Mouse (Mus musculus) cerebellum, adult 18-20 months (tissue): ENCODE data around the gene Reck.

Source experiments
- DNase-seq, 2 experiments: peaks; one replicate each; pipeline ENCODE4 v3.0.0; 2021

The Reck gene

DNA sequence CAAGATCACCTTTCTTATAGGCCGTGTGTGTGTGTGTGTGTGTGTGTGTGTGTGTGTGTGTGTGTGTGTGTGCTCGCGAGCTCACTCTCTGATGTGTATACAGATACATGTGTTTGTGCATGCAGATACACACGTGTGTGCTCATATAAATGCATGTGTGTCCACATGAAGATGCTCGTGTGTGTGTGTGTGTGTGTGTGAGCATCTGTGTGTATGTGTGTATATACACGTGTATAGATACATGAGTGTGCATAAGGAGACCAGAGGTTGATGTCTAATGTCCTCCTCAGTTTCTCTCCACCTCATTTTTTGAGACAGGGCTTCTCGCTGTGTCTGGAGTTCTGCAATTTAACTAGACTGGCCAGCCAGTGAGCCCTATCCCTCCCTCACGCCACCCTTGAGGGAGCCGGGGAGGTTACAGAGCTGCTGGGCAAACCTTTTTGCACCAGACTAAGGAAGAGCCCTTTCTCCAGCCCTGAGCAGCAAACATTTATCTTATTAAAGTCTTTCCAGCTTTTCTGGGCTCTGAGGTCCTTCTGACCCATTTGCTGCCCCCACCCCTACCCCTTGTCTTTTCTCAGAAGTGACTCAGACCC, 96.3 kb downstream of the Reck start:
- DNase-seq = no peak

DNA sequence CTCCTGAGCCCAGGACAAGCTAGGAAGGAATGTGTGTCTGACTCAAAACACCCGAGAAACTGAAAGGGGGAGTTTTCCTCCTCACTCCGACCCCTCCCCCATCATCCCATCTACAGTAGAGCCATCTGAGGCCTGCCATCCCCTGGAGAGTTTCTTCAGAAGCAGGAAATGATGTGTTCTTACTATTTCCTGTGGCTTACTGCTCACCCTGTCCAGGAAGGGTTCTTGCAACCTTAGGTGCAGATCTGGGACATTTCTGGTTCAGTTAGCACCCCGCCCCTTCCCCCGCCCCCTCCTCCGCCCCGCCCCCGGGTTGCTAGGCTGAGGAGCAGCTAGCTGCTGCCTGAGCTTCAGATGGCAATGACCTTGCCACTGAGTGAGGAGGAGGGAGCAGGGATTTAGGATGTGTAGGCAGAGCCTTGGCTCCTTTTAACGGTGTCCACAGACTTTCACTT, 96.8 kb downstream of the Reck start:
- DNase-seq = no peak

DNA sequence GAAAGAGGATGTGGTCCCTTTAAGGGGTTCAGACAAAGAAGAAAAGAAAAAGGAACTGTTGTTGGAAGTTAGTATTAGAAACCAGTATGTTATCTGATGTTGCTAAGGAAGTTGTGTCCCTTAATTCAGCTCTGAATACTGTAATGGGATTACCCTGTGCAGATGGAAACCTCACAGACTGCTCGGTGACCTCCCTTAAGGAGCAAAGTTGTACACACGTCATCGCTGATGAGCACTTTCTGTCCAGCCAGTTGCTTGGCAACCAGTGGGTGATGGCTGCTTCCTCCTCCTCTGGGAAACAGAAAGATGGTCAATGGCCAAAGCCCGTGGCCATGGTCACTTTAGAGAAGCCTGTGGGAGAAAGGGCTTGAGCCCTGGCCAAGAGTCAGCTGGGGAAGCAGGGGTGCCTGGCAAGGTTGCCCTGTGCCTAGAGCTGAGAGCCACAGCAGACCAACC, 98.2 kb downstream of the Reck start:
- DNase-seq = peak; percentile 24 to 36

DNA sequence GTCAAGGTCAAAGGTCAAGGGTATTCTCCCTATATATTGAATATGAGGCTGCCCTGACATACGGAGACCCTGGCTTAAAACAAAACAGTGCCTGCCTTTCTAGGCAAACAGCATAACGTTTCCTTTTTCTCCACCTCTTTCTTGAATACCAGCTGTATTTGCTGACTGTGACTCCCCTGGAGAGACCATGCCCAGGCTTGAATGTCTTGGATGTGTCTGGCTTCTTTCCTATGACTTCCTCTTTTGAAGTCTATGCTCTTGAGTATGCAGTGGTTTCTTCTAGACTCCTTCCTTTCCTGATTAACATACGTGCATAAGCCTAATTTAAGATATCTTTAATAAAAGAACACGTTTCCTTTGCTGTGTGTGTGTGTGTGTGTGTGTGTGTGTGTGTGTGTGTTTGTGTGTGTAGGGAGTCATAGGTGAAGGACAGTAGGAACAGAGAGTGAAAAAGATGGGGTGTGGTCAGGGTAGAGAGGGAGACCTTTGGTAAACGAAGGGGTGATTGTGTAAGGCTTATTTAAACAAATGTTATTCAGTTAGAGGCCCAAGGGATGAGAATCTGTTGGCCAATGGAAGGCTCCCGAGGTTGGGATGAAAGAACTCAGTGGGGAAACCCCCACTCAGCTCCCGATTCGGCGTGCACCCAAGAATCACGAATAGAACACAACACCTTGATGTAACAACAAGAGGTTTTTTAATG, 99.7 kb downstream of the Reck start:
- no peak for DNase-seq

DNA sequence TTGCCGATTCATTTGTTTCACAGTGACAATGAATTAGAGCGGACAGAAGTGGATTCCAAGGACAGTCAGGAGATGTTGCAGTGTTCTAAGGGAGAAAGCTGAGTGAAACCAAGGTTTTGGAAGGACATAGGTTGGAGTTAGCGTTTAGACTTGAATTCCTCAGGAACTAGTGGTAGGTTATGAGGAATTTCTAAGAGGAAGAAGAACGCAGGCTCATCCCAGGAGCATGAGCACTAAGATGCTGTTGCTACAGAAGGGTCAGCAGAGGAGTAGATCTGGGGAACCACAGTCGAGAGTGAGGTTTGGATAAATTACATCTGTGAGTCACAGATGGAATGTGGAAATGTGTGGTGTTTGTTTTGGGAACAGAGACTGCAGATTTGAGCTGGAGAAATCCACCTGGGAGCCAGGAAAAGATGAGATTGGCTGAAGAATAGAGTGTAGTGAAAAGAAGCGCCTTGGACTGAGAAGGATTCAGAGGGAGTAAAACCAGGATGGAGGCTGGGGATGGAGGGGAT, 101.0 kb downstream of the Reck start:
- no peak for DNase-seq

DNA sequence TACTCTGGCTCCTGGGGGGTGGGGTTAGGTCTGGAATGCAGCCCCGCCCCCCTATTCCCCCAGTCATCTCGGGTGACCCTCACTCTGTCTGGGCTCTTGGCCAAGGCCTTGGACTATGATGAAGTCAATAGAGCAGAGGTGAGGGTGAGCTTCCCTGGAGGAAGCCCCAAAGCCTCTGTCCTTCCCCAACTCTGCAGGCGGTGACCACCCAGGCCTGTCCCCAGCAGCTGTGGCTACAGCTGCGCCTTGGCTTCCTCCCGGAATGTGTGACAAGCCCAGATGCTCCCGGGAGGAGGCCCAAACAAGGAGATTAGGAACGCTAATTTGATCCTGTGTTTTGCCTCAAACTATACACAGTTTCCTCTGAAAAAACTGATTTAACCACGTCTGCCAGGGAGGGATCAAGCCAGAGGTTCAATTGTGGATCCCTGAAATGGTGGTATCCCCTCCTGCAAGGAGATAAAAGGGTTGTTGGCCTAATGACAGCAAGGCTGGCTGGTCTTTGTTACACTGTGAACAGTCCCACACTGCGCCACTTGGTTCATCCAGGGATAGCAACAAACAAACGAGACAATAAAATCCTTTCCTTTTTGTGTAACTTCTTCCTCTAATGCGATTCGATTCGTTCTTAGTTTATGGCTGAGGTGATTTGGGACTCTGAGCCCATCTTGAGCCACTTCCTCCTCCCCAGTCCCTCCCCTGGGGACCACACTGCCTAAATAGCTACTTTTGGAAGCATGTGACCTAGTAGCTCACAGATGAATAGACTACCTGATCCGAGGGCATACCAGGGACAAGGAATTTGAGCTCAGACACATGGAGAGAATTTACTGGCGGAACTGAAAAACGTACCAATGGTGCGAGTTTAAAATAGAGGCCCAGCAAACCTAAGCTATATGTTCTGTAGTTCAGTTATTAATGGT, 103.5 kb downstream of the Reck start:
- no peak for DNase-seq

DNA sequence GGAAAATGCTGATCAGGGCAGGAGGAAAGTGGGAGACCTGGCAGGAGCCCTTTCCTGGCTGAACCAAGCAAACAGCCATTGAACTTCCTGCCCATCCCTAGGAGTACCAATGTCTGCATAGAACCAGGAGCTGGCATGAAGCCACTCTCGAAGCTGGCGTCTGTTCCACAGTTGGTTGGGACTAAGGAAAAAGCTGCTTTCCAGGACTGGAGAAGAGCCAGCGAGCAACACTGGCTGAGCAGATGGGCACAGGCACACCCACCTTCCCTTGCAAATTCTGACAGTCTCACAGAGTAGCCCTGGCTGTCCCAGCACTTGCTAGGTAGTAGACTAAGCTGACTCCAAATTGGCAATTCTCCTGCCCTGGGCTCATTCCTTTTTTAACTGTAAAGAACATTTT, 104.4 kb downstream of the Reck start:
- peak; percentile 79 to 81 for DNase-seq

DNA sequence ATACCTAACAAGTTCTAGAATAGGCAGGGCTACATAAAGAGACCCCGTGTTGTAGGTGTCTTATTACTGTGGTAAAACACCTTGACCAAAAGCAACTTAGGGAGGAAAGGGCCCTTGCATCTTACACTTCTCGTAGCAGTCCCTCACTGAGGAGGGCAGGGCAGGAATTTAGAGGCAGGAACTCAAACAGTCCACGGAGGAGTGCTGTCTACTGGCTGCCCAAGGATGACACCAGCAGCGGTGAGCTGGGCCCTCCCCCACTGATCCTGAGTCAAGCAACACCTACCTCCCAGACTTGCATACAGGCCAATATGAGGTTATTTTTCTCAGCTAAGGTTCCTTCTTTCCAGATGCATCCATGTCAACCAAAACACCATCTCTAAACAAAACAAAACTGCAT, 104.9 kb downstream of the Reck start:
- no peak for DNase-seq

DNA sequence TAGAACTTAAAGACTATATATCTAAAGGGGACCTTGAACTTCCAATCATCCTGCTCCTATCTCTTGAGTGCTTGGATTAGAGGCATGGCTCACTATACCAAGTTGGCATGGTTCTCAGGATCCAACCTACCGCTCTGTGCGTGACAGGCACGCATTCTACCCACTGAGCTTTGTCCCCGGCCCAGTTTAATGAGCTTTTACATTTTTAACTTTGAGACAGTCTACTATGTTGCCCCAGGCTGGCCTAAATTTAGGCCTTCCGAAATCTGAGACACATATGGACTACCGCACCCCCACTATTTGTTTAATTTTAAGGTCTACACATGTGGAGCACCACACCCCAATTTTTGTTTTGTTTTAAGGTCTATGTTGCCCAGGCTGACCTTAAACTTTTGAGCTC, 105.5 kb downstream of the Reck start:
- no peak for DNase-seq

DNA sequence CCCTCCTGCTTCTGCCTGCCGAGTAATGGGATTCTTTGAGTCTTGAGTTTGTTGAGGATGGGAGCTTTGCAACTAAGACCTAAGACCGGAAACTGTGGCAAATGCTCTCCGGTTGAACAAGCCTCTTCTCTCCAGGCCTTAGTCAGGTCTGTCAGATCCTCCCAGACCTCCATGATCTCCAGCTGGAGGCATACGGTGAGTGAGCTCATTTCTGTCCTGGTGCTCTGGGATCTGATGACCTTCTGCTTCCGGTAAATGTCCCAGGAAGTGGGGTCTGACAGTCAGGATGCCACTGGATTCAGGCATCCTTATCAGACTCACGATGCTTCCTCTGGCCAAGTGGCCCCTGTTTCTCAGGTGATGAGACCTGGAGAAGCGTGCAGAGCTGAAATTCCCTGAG, 105.9 kb downstream of the Reck start:
- no peak for DNase-seq

DNA sequence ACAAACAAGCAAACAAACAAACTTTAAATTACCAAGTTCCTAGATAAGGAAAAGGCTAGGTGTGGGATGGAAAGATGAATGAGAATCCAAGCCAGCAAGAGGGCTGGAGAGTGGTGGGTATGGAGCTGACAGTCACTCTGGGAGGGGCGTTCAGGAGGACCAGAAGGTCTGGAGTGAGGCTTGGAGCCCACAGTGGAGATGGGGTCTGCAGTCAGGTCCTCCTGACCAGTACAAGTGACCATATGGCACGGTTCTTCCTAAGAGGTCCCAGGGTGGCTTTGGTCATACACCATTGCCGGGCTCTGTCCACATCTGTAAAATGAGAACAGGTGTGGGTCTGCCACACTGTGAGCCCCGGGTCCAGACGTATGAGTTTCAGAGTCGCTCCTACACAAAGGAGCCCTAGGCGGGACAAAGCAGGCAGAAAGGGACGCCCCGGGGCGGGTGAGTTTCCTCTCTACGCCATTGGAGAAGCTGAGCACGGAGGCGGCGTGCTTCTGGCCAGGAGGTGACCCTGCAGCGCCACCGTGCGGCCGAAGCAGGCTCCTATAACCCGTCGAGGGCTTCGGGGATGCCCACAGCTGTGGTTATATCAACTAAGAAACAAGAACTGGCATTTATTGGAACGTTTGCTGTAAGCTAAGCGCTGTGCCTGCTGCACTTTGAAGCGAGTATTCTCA, 106.9 kb downstream of the Reck start:
- peak; percentile 84 to 93 for DNase-seq

DNA sequence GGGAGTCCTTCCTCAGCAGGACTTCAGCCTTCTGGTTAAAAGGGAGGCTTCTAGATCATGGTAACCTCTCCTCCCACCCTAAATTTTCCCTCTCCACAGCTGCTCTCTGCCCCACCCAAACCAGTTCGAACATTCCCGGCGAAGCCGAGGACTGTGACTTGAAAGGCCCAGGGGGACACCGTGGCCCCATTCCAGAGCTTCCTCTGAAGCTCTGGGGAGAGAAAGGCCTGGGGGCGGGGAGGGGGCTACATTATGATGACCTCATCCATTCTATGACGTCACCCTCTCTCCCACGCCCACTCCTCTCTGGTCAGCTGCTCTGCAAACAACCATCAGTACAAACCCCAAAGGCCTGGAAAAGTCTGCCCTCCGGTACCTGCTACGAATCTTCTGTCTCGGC, 107.9 kb downstream of the Reck start, which contains the start of gene Ccin:
Ccin (plus strand) TSS at position 303 of the 400 bp plus-strand sequence.
- DNase-seq = no peak

DNA sequence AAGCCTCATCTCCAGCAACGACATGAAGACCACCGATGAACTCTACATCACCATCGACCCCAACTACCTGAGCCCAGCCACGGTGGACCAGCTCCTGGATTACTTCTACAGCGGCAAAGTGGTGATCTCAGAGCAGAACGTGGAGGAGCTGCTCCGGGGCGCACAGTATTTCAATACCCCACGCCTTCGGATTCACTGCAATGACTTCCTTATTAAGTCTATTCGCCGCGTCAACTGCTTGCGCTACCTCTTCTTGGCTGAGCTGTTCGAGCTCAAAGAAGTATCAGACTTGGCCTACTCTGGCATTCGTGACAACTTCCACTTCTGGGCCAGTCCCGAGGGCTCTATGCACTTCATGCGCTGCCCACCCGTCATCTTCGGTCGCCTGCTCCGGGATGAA, 108.4 kb downstream of the Reck start:
- no peak for DNase-seq

DNA sequence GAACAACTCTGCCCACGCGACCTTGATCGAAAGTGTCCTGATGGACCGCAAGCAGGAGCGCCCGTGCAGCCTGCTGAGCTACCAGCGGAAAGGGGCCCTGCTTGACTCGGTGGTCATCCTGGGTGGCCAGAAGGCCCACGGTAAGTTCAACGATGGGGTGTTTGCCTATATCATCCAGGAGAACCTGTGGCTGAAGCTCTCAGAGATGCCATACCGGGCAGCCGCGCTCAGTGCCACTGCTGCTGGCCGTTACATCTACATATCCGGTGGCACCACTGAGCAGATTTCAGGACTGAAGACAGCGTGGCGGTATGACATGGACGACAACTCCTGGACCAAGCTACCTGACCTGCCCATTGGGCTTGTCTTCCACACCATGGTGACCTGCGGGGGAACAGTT, 109.0 kb downstream of the Reck start:
- no peak for DNase-seq

DNA sequence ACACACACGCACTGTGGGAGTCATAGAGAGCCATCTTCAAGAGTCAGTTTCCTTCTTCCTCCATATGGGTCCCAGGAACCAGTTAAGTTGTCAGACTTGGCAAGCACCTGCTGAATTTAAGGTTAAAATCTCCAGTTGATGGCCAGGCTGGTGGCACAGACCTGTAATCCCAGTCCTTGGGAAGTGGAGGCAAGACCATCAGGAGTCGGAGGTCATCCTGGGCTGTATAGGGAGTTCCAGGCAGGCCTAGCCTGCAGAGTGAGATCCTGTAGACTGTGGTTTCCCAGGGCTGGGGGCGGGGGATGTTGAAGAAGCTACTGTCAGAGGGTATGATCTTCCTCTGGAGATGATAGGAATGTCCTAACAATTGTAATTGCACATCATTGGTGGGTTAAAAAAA, 113.6 kb downstream of the Reck start:
- no peak for DNase-seq

DNA sequence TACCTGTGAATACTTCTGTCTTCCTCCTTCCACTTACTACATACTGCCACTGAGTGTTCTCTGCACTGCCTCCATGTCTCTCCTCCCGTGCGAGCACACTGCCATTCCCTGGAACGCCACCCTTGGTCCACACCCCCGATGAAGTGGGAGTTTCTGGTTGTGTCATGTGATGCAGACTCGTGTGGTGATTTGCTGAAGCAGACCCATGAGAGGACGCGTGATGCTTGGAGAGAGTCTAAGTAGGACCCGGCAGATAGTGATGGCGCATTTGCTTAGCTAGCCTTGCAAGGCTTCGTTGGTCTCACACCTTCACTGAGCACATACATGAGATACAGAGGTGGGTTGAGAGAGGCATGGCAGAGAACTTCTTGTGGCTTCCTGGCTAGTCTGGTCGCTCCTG, 117.7 kb downstream of the Reck start:
- no peak for DNase-seq

DNA sequence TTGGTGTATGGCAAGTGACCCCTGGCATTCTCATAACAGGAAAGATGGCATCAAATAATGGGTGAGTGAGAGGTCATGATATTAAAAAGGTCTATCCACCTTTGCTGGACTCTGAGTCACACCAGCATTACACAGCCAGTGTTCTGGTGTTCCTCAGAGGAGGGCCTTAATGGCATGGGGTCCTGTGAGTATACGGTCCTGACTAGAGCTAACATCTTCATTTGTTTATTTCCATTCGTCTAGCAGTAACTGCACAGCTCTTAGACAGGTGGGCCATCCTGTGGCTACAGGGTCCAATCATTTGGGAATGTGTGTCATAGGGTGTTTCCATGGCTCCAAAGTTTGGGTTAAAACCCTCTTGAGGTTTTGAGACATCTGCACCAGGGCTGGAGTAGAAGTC, 119.0 kb downstream of the Reck start:
- DNase-seq = no peak
